Mouse (Mus musculus) kidney, adult 2 months (tissue): ENCODE measurements around the gene Smco2. TPM values are rescaled to one million over a fixed set of nuclear protein-coding genes. Genes with fewer than 3 reads are reported as not detected.
A peak's percentile ranks its signal among the peaks of the same experiment; 100 is the strongest.

Experiments used
- DNase-seq: peaks from one replicate; pipeline ENCODE4 v3.0.0; 2021
- H3K27ac ChIP-seq: fragments of 200-500 bp; 2 replicates; pipeline ENCODE4 v1.5.1; 2012; ENCODE audit warnings: low read depth, low read length, control low read depth, inconsistent platforms; ENCODE audit not compliant: insufficient read depth
- H3K27me3 ChIP-seq: fragments of 200-500 bp; replicated peaks from 2 replicates; pipeline ENCODE4 v1.6.1; 2012; ENCODE audit warnings: mild to moderate bottlenecking, moderate library complexity, low read length, inconsistent platforms; ENCODE audit not compliant: control insufficient read depth, insufficient read depth
- H3K36me3 ChIP-seq: fragments of 200-500 bp; 2 replicates; pipeline ENCODE4 v1.6.1; 2012; ENCODE audit warnings: mild to moderate bottlenecking, moderate library complexity, low read length, inconsistent platforms; ENCODE audit not compliant: control insufficient read depth, insufficient read depth
- H3K4me1 ChIP-seq: fragments of 200-500 bp; 2 replicates; pipeline ENCODE4 v1.6.1; 2011; ENCODE audit warnings: low read length; ENCODE audit not compliant: control insufficient read depth, insufficient read depth
- H3K4me3 ChIP-seq: fragments of 200-500 bp; 2 replicates; pipeline ENCODE4 v1.5.1; 2011; ENCODE audit warnings: mild to moderate bottlenecking, low read depth, low read length, control low read depth; ENCODE audit not compliant: insufficient read depth
- CTCF ChIP-seq: fragments of 200-500 bp; conservative IDR thresholded peaks from 2 replicates; pipeline ENCODE4 v1.5.1; 2011; ENCODE audit warnings: low read depth, mild to moderate bottlenecking, control low read depth, low read length, moderate library complexity, mixed read lengths; ENCODE audit not compliant: insufficient read depth, insufficient read length
- POLR2A ChIP-seq: fragments of 200-500 bp; IDR thresholded peaks from one replicate; pipeline ENCODE4 v1.6.1; 2011; ENCODE audit warnings: low read depth, low read length, control low read depth
- WGBS: fragments of 180-500 bp; shearing (Covaris S2); methylation state at CpG from one replicate; pipeline ENCODE4 v1.1.7; 2018; 5-methylcytosine and 5-hydroxymethylcytosine counted together
- polyA plus RNA-seq: library from polyadenylated mRNA; depleted of rRNA; stranded (reverse); fragments of >200 nt; gene quantifications from 2 replicates; pipeline ENCODE4 v1.2.3, GENCODE M21; 2012

The Smco2 gene
- polyA plus RNA-seq, 1 experiment: not detected

- no peaks in the 10 kb centered on the region for H3K36me3 ChIP-seq
- H3K27ac ChIP-seq: peak overlapping the region; percentile 68
- H3K27me3 ChIP-seq: no peaks in the 10 kb centered on the region
- DNase-seq: no peak
- H3K4me1 ChIP-seq: peaks cover 28% of the 10 kb centered on the region
- TF ChIP-seq CTCF (no peak), POLR2A (no peak)
- H3K4me3 ChIP-seq: no peak overlapping the region
- 65% methylated on average over 2 of the region's 2 CpGs for WGBS
Observed at GRCm38 (mm10) chr6:146899647-146900046, 49.7 kb downstream of the Smco2 start.

- H3K4me1 ChIP-seq: peaks cover 45% of the 10 kb centered on the region
- H3K27me3 ChIP-seq: no peaks in the 10 kb centered on the region
- TF ChIP-seq POLR2A: no peak
- no peak for TF ChIP-seq CTCF
- DNase-seq: no peak
- WGBS: 94% methylated on average over 4 of the region's 4 CpGs
- no peak overlapping the region for H3K4me3 ChIP-seq
- H3K27ac ChIP-seq: no peak overlapping the region
- H3K36me3 ChIP-seq: no peaks in the 10 kb centered on the region
Observed at GRCm38 (mm10) chr6:146901929-146902328, 52.0 kb downstream of the Smco2 start.

- Histone ChIP-seq H3K4me1 (peaks cover 51% of the 10 kb centered on the region), H3K36me3 (no peaks in the 10 kb centered on the region), H3K4me3 (no peak overlapping the region), H3K27me3 (no peaks in the 10 kb centered on the region), H3K27ac (peak overlapping the region; percentile 36)
- WGBS: 86% methylated on average over 2 of the region's 2 CpGs
- DNase-seq: no peak
- TF ChIP-seq POLR2A (no peak), CTCF (no peak)
Observed at GRCm38 (mm10) chr6:146903632-146904031, 53.7 kb downstream of the Smco2 start.

GRCm38 (mm10) chr6:146904707-146905106 is 54.8 kb downstream of the Smco2 start:
- 40% methylated on average over 3 of the region's 3 CpGs for WGBS
- Histone ChIP-seq H3K27me3 (no peaks in the 10 kb centered on the region), H3K4me1 (peaks cover 49% of the 10 kb centered on the region), H3K36me3 (no peaks in the 10 kb centered on the region), H3K4me3 (no peak overlapping the region), H3K27ac (no peak overlapping the region; the same call in 1 of the 2 replicates)
- DNase-seq: peak; percentile 78
- no peak for TF ChIP-seq CTCF
- TF ChIP-seq POLR2A: no peak

- H3K27ac ChIP-seq: peak overlapping the region; percentile 64
- DNase-seq: no peak
- H3K4me1 ChIP-seq: peaks cover 54% of the 10 kb centered on the region
- no peaks in the 10 kb centered on the region for H3K27me3 ChIP-seq
- H3K4me3 ChIP-seq: no peak overlapping the region
- no peak for TF ChIP-seq CTCF
- TF ChIP-seq POLR2A: no peak
- no peaks in the 10 kb centered on the region for H3K36me3 ChIP-seq
- 74% methylated on average over 3 of the region's 3 CpGs for WGBS
Observed at GRCm38 (mm10) chr6:146906000-146906786, 56.3 kb downstream of the Smco2 start.

GRCm38 (mm10) chr6:146907061-146907794 is 57.3 kb downstream of the Smco2 start:
- 54% methylated on average over 5 of the region's 5 CpGs for WGBS
- H3K36me3 ChIP-seq: no peaks in the 10 kb centered on the region
- DNase-seq: no peak
- TF ChIP-seq POLR2A: no peak
- TF ChIP-seq CTCF: no peak
- H3K4me3 ChIP-seq: no peak overlapping the region
- no peaks in the 10 kb centered on the region for H3K27me3 ChIP-seq
- H3K27ac ChIP-seq: peak overlapping the region; percentile 51
- H3K4me1 ChIP-seq: peaks cover 63% of the 10 kb centered on the region

- 69% methylated on average over 1 of the region's 1 CpGs for WGBS
- Histone ChIP-seq H3K4me1 (peaks cover 64% of the 10 kb centered on the region), H3K36me3 (no peaks in the 10 kb centered on the region), H3K4me3 (no peak overlapping the region), H3K27me3 (no peaks in the 10 kb centered on the region), H3K27ac (peak overlapping the region; percentile 51)
- peak; percentile 87 for DNase-seq
- TF ChIP-seq CTCF: no peak
- TF ChIP-seq POLR2A: no peak
Observed at GRCm38 (mm10) chr6:146907795-146908190, 57.9 kb downstream of the Smco2 start.
